Mouse (Mus musculus) heart, embryonic 13.5 days (tissue): ENCODE data around the gene Tagln2. TPM values are rescaled to one million over a fixed set of nuclear protein-coding genes. Genes with fewer than 3 reads are reported as not detected.

ENCODE experiments used
- ATAC-seq: fragments of 200-750 bp; cut with Nextera tagmentation; 2 replicates; pipeline ENCODE4 v1.8.0; 2017; ENCODE audit warnings: moderate TSS enrichment; ENCODE audit not compliant: insufficient number of reproducible peaks, low FRiP score, low TSS enrichment; ENCODE audit errors: extremely low read depth
- H3K27ac ChIP-seq: fragments of 300-500 bp; sonication (generic); replicated peaks from 2 replicates; pipeline ENCODE4 v1.5.1; 2015; ENCODE audit warnings: moderate library complexity, mild to moderate bottlenecking, inconsistent platforms
- H3K27me3 ChIP-seq: fragments of 300-500 bp; sonication (generic); replicated peaks from 2 replicates; pipeline ENCODE4 v1.6.1; 2015; ENCODE audit warnings: mild to moderate bottlenecking, inconsistent platforms
- H3K36me3 ChIP-seq: fragments of 300-500 bp; sonication (generic); 2 replicates; pipeline ENCODE4 v1.6.1; 2015; ENCODE audit warnings: mild to moderate bottlenecking, inconsistent platforms
- H3K4me1 ChIP-seq: fragments of 300-500 bp; sonication (generic); 2 replicates; pipeline ENCODE4 v1.6.1; 2015; ENCODE audit warnings: inconsistent platforms
- H3K4me2 ChIP-seq: fragments of 300-500 bp; sonication (generic); 2 replicates; pipeline ENCODE4 v1.6.1; 2015; ENCODE audit warnings: inconsistent platforms, mild to moderate bottlenecking, moderate library complexity
- H3K4me3 ChIP-seq: fragments of 300-500 bp; sonication (generic); 2 replicates; pipeline ENCODE4 v1.5.1; 2015; ENCODE audit warnings: moderate library complexity, mild to moderate bottlenecking, inconsistent platforms
- H3K9ac ChIP-seq: fragments of 300-500 bp; sonication (generic); 2 replicates; pipeline ENCODE4 v1.6.1; 2015; ENCODE audit warnings: inconsistent platforms, mild to moderate bottlenecking, moderate library complexity
- H3K9me3 ChIP-seq: fragments of 300-500 bp; sonication (generic); 2 replicates; pipeline ENCODE4 v1.6.1; 2016; ENCODE audit warnings: inconsistent platforms
- WGBS: fragments of 180-500 bp; shearing (Covaris S2); methylation state at CpG from one replicate; pipeline ENCODE4 v1.1.7; 2015; ENCODE audit warnings: mixed read lengths; 5-methylcytosine and 5-hydroxymethylcytosine counted together
- polyA plus RNA-seq: library from polyadenylated mRNA; unstranded; fragments of >200 nt; fragmentation: Nextera tagmentation; extraction: Ambion mirVana; gene quantifications from 2 replicates; pipeline ENCODE4 v1.2.1, GENCODE M21; 2015

Gene Tagln2
- polyA plus RNA-seq, 1 experiment from 2014 or later = 312 TPM

DNA sequence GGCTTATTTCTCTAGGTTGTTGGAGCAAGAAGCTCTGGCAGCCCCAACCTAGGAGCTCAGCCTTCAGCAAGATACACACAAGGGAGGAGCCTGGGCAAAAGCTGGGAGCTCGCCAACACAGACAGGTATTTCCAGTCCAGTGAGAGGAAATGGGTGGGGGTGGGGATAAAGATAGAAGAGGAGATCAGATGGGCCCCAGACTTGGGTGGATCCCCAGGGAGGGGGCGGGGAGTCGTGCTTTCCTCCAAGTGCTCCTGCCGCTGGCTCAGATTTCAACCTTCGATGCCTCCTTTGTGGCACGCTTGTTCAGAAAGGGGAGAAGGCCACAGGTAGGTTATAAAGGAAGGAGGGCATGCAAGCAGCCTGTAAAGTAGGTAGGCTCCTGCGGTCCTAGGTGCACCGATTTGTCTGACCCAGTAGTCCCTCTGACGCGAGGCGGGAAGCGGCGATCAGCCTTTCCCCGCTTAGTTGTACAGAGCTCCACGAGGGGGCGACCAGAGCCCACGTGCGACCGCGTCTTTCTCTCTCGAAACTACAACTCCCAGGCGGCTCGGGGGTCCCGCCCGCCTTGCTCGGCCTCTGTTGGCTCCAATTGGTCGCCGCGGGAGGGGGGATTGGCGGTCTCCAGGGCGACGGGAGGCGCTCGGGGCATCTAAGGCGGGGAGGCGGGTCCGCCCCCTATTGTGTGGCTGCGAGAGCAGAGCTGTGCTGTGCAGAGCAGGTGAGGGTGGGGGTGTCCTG is 18.1 kb upstream of the Tagln2 start, which contains the start of gene Igsf9:
Gene Igsf9, plus strand, starts transcription at position 249 of the 741 bp plus-strand sequence.
- ATAC-seq = peak; percentile 88
- Histone ChIP-seq H3K27ac (no peak within 1 kb of the TSS), H3K4me3 (peak within 1 kb of the TSS; percentile 64), H3K27me3 (peaks cover 27% of the 10 kb centered on the region), H3K36me3 (no peaks in the 10 kb centered on the region), H3K9me3 (no peaks in the 10 kb centered on the region), H3K4me1 (peaks cover 28% of the 10 kb centered on the region), H3K4me2 (peak within 1 kb of the TSS; percentile 92), H3K9ac (peak within 1 kb of the TSS; percentile 78)
- WGBS = 2% methylated on average over 37 of the region's 38 CpGs

DNA sequence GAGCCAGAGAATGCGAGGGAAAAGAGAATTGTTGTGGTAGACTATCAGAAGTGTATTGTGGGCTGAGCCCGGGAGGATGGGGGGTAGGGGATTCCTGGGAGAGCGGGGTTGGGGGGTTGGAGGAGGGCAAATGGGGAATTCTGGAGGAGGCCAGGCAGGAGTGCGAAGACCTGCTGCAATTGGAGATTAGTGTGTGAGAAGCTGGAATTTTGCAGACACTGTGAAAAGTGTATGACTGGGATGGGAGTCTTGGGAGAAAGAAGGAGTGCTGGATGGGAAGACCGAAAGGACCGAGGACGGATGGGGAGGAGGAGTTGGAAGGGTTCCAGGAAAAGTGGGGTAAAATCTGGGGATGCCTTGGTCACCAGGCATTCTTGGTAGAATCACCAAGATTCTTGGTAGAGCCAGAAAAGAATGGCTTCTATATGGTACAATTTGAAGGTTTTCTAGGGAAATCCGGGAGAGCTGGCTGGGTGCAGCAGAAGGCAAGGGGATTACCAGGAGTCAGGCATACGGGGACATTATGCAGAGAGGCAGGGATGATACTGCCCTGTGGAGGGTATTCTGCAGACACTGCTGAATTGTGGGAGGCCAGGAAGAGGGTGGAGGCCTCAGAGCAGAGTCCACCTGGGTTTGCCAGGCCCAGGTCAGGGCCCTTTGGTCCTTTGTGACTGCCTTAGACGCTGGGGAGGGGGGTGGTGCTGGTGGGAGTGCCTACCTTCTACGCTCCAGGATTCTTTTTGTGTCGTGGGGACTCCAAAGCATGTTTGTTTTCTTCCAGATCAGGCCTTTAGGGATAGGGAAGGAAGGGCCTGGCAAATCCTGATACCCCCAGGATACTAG is 17.1 kb upstream of the Tagln2 start:
- Histone ChIP-seq H3K9me3 (no peaks in the 10 kb centered on the region), H3K36me3 (no peaks in the 10 kb centered on the region), H3K4me3 (peak overlapping the region; percentile 64), H3K4me1 (peaks cover 28% of the 10 kb centered on the region), H3K27ac (no peak overlapping the region), H3K9ac (peak overlapping the region; percentile 78), H3K4me2 (peak overlapping the region; percentile 92), H3K27me3 (peaks cover 30% of the 10 kb centered on the region)
- ATAC-seq = no peak
- 9% methylated on average over 12 of the region's 12 CpGs for WGBS

DNA sequence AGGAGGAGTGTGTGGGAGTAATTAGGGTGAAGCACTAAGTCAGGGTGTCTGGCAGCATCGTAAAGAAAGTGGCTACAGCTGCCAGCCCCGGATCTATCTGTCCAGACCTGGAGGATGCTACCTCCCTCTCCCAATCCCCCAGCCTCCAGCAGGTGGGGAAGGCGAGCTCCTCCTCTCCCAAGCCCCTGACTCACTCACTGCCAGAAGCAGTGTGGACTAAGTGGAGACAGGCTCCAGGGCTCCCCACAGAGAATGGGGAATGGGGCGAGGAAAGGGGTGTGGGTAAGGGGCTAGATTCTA is 16.5 kb upstream of the Tagln2 start:
- H3K27ac ChIP-seq = no peak overlapping the region
- H3K27me3 ChIP-seq = peaks cover 30% of the 10 kb centered on the region
- 34% methylated on average over 4 of the region's 4 CpGs for WGBS
- ATAC-seq = no peak
- peak overlapping the region; percentile 64 for H3K4me3 ChIP-seq
- H3K4me1 ChIP-seq = peaks cover 28% of the 10 kb centered on the region
- peak overlapping the region; percentile 78 for H3K9ac ChIP-seq
- H3K4me2 ChIP-seq = peak overlapping the region; percentile 92
- H3K36me3 ChIP-seq = no peaks in the 10 kb centered on the region
- H3K9me3 ChIP-seq = no peaks in the 10 kb centered on the region

DNA sequence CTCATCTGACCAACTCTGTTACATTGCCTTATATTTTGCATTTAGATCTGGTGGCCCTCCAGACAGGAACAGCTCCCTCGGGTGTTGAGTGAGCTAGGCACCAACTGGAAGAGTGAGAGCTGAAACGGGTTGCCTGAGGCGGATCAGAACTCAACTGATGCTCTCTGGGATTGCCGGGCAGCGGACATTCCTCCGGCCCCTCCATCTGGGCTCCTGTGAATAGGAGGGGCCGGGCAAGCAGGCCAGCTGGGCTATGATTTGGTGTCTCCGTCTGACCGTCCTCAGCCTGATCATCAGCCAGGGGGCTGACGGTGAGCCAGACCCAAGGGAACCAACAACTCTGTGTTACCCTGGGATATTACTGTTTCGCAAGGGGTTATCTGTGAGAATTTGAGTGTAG is 15.6 kb upstream of the Tagln2 start:
- ATAC-seq = no peak
- H3K27ac ChIP-seq = no peak overlapping the region
- H3K27me3 ChIP-seq = peaks cover 30% of the 10 kb centered on the region
- no peak overlapping the region for H3K4me3 ChIP-seq
- no peaks in the 10 kb centered on the region for H3K9me3 ChIP-seq
- H3K36me3 ChIP-seq = no peaks in the 10 kb centered on the region
- H3K4me2 ChIP-seq = peak overlapping the region; percentile 14; the same call in 1 of the 2 replicates
- H3K9ac ChIP-seq = no peak overlapping the region
- peaks cover 35% of the 10 kb centered on the region for H3K4me1 ChIP-seq
- WGBS = 63% methylated on average over 11 of the region's 11 CpGs

DNA sequence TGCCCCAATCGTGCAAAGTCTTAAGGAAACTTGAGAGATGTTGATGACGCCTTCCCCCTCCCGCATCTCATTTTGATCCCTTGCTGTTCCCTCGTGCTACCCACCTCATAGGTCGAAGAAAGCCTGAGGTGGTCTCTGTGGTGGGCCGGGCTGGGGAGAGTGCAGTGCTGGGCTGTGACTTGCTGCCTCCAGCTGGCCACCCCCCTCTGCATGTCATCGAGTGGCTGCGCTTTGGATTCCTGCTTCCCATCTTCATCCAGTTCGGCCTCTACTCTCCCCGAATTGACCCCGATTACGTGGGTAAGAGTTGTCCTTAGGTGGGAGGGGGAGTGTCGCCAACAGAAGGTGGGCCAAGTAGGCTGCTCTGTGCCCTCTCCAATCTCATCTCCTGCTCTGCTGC is 15.2 kb upstream of the Tagln2 start:
- Histone ChIP-seq H3K4me2 (no peak overlapping the region; the same call in 1 of the 2 replicates), H3K4me1 (peaks cover 35% of the 10 kb centered on the region)

DNA sequence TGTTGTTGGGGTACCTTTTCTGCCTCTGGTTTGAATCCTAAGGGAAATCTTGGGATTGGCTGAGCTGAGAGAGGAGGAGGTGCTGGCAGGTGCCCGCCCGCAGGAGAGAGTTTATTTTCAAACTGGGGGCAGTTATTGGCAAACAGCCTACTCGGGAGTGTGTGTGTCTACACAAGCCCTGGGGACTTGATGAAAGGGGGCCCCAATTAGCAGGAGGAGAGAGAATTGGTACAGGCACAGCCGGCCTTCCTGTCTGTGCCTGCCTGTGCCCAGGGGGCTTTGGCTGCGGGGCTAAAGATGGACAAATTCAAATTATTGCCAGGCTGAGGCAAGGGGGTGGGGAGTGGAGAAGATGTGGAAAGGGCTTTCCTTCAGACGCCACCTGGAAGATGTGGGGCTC is 14.0 kb upstream of the Tagln2 start:
- Histone ChIP-seq H3K36me3 (no peaks in the 10 kb centered on the region), H3K9ac (no peak overlapping the region), H3K4me1 (peaks cover 41% of the 10 kb centered on the region), H3K9me3 (no peaks in the 10 kb centered on the region), H3K4me3 (no peak overlapping the region), H3K4me2 (no peak overlapping the region), H3K27me3 (peaks cover 22% of the 10 kb centered on the region), H3K27ac (no peak overlapping the region)
- no peak for ATAC-seq
- WGBS = 67% methylated on average over 6 of the region's 6 CpGs

More for the DNA sequence above, 15.2 kb upstream of the Tagln2 start:
- Histone ChIP-seq H3K4me3 (no peak overlapping the region), H3K36me3 (no peaks in the 10 kb centered on the region), H3K27me3 (peaks cover 31% of the 10 kb centered on the region), H3K9ac (no peak overlapping the region), H3K27ac (no peak overlapping the region), H3K9me3 (no peaks in the 10 kb centered on the region)
- ATAC-seq = no peak
- 67% methylated on average over 13 of the region's 13 CpGs for WGBS

DNA sequence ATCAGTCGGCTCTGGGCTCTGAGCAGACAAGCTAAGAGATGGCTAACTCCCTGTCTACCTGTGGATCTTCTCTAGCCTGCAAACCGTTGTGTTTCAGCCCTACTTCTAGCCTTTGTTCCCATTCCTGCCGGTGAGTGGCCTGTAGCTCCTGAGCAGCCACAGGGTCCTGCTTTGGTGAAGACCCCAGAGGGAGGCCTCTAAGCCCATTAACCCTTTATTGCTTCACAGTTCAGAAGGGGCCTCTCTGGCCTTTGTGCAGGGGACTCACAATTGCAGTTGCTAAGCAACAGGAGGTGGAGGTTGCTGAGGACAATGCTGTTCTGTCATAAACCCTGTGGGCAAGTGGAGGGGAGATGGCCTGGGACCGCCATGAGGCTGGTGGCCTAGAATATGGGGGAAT is 13.6 kb upstream of the Tagln2 start:
- ATAC-seq = no peak
- Histone ChIP-seq H3K4me2 (no peak overlapping the region), H3K4me1 (peaks cover 39% of the 10 kb centered on the region), H3K27ac (no peak overlapping the region), H3K9me3 (no peaks in the 10 kb centered on the region), H3K36me3 (no peaks in the 10 kb centered on the region), H3K9ac (no peak overlapping the region), H3K27me3 (peaks cover 18% of the 10 kb centered on the region; the same call in 1 of the 2 replicates), H3K4me3 (no peak overlapping the region)
- 56% methylated on average over 4 of the region's 4 CpGs for WGBS

DNA sequence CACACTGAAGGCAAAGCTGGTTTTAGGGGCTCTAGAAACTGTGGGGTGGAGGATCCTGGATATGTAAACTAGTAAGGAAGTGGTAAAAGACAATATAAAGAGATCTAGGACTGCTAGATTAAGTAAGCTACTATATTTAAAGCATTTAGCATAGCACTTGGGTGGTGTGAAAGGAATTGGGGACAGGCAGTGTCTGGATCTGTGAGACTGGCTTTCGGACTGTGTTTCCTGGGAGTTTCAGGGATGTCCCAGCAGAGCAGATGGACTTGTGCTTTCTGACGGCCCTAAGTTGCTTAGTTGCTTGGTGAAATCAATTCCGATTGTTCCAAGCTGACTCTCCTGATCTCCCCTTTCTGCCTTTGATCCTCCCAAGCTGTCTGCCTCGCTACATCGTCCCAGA is 13.2 kb upstream of the Tagln2 start:
- H3K36me3 ChIP-seq = no peaks in the 10 kb centered on the region
- no peak overlapping the region for H3K9ac ChIP-seq

DNA sequence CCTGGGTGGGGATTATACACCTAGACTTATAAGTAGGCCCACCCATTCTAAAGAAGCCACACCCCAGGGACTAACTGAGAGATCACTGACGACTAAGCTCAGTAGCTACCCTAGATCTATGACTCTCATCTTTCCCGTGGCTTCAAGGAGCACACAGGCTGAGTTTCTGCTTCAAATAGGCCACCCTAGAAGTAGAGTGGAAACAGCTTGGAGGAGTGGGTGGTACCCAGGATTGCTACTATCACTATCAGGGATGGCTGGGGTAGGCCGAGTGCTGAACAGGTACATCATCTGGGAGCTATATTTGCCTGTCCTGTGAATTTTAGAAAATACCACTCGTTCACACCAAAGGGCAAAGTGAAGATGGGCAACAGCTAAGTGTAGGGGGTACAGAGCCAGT is 12.0 kb upstream of the Tagln2 start:
- no peak for ATAC-seq
- H3K4me1 ChIP-seq = peaks cover 27% of the 10 kb centered on the region
- no peaks in the 10 kb centered on the region for H3K36me3 ChIP-seq
- 72% methylated on average over 4 of the region's 4 CpGs for WGBS
- H3K27ac ChIP-seq = no peak overlapping the region
- no peaks in the 10 kb centered on the region for H3K9me3 ChIP-seq
- no peak overlapping the region for H3K4me2 ChIP-seq
- peaks cover 18% of the 10 kb centered on the region; the same call in 1 of the 2 replicates for H3K27me3 ChIP-seq
- no peak overlapping the region for H3K9ac ChIP-seq
- H3K4me3 ChIP-seq = no peak overlapping the region

More for the DNA sequence above, 13.2 kb upstream of the Tagln2 start:
- H3K27me3 ChIP-seq = peaks cover 18% of the 10 kb centered on the region; the same call in 1 of the 2 replicates
- H3K4me1 ChIP-seq = peaks cover 34% of the 10 kb centered on the region
- no peak overlapping the region for H3K27ac ChIP-seq
- no peaks in the 10 kb centered on the region for H3K9me3 ChIP-seq
- no peak overlapping the region for H3K4me2 ChIP-seq
- no peak overlapping the region for H3K4me3 ChIP-seq
- WGBS = 72% methylated on average over 5 of the region's 5 CpGs
- ATAC-seq = no peak

DNA sequence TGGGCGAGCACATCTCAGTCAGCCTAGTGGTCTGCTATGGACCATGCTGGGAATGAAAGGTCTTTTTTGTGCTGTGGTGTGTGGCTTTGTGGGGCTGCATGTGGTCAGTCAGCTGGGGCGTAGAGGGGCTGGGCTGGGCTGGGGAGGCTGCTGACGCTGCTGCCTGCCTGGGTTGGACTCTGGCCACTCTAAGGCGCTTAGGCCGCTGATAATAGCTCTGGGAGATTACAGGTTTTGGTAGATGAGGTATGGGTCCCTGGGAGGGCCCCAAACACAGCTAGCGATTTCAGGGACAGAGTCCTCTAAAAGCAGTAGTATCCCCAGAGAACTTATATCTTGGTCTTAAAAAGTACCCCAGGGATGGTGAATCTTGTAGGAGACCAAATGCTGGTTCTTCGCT is 11.0 kb upstream of the Tagln2 start:
- Histone ChIP-seq H3K4me2 (no peak overlapping the region), H3K9me3 (no peaks in the 10 kb centered on the region), H3K27me3 (peaks cover 15% of the 10 kb centered on the region; the same call in 1 of the 2 replicates), H3K9ac (no peak overlapping the region; the same call in 1 of the 2 replicates), H3K27ac (no peak overlapping the region), H3K36me3 (no peaks in the 10 kb centered on the region), H3K4me1 (peaks cover 20% of the 10 kb centered on the region), H3K4me3 (no peak overlapping the region)
- ATAC-seq = no peak
- WGBS = 57% methylated on average over 7 of the region's 7 CpGs

DNA sequence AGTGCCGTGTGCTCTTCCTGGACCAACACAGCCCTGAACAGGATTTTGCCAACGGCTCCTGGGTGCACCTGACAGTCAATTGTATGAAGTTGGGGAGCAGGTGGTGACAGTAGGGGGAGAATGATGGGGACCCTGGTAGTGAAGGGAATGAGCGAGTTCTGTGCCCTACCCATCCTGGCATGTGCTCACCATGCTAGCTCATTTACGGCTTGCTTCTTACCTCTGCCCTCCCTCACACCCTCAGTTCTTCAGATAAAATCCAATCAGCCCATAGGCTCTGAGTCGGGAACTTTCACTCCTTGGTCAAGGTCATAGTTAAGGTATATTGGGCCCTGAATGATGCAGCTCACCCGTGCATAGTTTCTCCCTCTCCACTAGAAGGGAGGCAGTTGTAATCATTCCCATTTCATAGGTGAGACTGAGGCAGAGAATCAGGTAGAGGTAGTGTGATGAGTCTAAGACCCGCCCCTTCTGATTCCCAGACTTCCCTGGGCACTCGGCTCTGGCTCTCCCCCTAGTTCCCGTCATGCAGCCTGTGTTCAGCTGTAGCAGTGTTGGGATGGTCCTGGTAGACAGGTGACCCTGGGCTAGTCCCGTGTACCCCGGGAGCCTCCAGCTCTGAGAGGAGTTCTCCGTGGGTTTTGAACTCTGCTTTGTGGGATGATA is 10.1 kb upstream of the Tagln2 start:
- H3K27ac ChIP-seq = no peak overlapping the region
- no peak for ATAC-seq

More for the DNA sequence above, 10.1 kb upstream of the Tagln2 start:
- WGBS = 49% methylated on average over 12 of the region's 12 CpGs
- peaks cover 20% of the 10 kb centered on the region for H3K4me1 ChIP-seq
- no peaks in the 10 kb centered on the region for H3K9me3 ChIP-seq
- peak overlapping the region; percentile 72 for H3K9ac ChIP-seq
- H3K4me3 ChIP-seq = peak overlapping the region; percentile 48
- H3K36me3 ChIP-seq = no peaks in the 10 kb centered on the region
- peak overlapping the region; percentile 74 for H3K4me2 ChIP-seq
- peaks cover 16% of the 10 kb centered on the region; the same call in 1 of the 2 replicates for H3K27me3 ChIP-seq
